Mouse (Mus musculus) left cerebral cortex, postnatal 10 days (tissue): Measurements from ENCODE around the gene Slc23a3. TPM values are rescaled to one million over a fixed set of nuclear protein-coding genes. Genes with fewer than 3 reads are reported as not detected.

Experiments used
- DNase-seq, 2 experiments: peaks; one replicate each; pipeline ENCODE4 v3.0.0; 2021 to 2022; ENCODE audit warnings: low spot score in 2 of 2, mixed read lengths in 1 of 2; ENCODE audit errors: extremely low spot score in 1 of 2
- intact Hi-C: fragments of 180-260 bp; cut with DNase I; formaldehyde crosslinking; loops from one replicate; pipeline ENCODE4 v1.15.1; 2025
- total RNA-seq, 2 experiments: library from RNA; stranded (reverse); gene quantifications; 2 replicates each; pipeline ENCODE4 v1.2.3; 2021

The Slc23a3 gene
- under 1 TPM in 1 of 2 experiments, not detected in 1; 0.21 TPM for total RNA-seq

DNA sequence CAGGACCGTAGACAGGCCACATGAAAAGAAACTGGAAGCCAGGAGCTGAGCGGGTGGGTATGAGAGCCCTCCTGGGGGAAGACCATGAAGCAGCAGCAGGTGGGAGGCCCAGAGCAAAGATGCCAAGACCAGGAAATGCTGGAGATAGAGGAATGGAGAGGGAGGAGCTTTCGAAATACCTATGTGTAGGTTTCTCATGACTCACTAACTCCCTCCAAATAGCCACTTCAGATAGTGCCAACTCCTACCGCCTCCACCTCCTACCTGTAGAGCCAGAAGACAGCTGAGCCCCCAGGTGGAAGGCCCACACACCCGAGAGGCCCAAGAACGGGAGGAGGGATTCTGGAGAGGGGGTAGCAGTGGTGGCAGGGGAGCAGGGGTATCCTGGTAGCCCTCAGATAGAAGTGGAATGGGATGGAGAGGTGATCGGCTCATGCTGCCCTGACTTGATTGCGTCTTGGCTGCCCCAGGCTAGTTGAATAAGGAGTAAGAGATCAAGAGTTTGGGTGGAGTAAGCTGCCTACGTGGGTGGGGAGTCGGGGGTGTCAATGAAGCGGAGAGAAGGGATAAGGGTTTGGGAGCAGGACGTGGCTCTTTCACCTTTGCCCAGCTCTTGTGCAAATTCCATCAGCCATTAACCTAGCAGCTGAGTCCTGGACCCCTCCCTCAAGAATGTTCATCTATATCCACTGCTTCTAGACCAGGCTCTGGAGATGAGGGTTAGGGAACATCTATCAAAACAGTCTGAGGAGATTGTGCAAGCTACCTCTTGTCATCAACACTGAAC lies at the start of gene Slc23a3:
TSS of gene Slc23a3 (minus strand) at position 470 of the 787 bp plus-strand sequence.
- DNase-seq, result no peak
- intact Hi-C loops, result no loop called here

DNA sequence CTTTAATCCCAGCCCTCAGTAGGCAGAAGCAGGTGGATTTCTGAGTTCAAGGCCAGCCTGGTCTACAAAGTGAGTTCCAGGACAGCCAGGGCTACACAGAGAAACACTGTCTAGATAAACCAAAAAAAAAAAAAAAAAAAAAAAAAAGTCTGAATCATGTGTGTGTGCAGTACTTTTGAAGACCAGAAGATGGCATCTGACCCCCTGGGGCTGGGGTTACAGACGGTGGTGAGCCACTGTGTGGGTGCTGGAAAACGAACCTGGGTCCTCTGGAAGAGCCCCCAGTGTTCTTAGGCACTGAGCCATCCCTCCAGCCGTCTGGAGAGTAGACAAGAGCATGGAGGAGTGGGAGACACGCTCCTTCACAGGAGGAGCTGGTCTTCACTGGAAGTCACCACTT lies 48.5 kb upstream of the Slc23a3 start:
- intact Hi-C loops, result no loop called here
- DNase-seq, result peak in 1 of 2 experiments; percentile 40

DNA sequence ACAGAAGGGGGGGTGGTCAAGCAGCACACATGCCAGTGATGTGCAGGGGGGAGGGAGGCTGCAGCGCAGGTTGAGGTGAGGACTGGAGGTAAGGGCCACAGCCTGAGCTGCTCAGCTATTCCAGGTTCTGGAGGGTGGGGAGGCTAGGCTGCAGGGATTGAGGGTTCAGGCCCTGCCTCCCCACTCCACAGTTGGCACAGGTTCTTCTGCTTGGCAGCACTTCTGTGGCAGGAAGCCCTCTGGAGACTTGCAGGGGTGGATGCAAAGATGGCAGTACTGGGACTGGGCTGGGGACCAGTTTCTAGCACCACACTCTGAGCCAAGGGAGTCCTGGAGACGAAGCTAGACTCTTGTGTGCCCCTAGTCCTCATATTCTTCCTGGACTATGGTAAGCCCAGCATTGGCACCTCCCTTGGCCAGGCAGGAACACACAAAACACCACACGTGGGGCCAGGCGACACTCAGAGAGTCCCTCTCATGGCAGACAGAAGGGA lies 47.7 kb upstream of the Slc23a3 start:
- intact Hi-C loops, result no loop called here
- no peak for DNase-seq

DNA sequence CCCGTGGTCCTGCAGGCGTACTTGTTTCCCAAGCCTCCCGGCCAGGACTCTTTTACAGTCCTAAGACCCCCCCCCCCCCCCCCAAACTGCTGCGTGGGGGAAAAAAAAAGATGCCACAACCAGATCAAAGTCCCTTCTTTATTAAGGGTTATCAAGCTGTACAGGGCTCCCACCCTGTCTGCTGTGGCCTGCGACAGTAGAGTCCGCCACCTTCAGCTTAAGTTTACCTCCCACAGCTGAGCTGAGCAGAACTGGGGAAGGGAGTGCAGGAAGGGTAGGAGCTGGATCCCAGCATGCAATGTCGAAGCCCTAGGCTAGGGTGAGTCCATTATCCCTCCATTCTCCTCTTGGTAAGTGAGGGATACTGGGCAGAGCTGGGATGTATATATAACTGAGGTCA lies 47.1 kb upstream of the Slc23a3 start:
- no peak for DNase-seq

DNA sequence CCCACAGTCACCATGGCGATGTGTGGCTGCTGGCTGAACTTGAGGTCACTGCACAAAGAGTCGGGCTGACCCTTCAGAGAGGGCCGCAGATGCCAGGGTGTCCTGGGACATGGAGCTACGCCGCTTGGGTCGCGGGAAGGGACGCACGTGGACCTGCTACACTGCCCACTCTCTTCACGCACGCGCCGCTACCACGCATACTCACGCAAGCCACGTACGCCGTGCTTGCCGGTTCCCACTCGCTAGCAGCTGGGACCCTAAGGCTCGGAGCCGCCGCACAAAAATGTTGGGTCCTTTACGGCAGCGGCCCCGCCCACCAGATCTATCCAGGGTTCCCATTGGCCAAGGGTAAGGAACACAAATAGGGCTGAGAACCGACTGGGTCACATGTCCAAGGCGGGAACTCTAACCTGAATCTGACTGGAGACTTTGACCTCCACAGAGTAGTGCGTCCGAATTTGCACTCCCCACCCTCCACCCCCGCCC lies 46.5 kb upstream of the Slc23a3 start, which contains the start of gene Abcb6:
TSS of gene Abcb6 (minus strand) at position 288 of the 486 bp plus-strand sequence.
- peak; percentile 95 for DNase-seq
- intact Hi-C loops, result no loop called here

More for the DNA sequence above, 47.1 kb upstream of the Slc23a3 start:
- intact Hi-C loops, result no loop called here

DNA sequence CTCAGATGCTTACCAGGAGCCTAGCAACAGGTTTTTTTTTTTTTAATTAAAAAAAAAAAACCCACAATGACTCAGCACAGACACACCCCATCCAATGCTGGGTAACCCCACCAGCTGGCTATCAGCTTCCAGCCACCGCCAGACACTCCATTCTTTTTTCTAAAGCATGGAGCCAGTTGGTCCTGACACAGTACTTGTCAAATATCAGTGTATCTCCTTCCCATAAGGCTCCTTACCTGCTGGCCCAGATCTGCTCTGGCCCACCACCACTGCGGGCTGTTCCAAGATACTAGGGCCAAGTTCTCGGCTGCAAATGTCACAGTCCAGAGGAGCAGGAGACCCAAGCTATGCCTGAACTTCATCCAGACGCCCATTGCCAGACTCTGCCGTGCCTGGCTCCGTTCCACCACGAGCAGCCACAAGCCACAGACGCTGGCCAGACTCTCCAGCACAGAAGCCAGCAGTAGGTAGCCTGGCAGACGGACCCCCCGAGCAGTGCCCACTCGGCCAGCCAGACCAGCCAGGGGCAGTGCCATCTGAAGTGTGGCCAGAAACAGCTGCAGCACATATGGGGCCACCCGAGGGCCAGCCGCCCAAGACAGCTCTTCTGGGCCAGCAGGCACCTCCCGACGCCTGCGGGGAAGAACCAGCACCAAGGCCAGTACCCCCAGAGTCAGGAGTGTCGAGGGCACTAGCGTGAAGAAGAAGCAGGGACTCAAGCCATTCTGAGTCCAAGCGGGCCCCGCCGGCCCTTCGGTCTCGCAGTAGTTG lies 45.8 kb upstream of the Slc23a3 start:
- intact Hi-C loops, result no loop called here
- peak; percentile 54 to 65 for DNase-seq

DNA sequence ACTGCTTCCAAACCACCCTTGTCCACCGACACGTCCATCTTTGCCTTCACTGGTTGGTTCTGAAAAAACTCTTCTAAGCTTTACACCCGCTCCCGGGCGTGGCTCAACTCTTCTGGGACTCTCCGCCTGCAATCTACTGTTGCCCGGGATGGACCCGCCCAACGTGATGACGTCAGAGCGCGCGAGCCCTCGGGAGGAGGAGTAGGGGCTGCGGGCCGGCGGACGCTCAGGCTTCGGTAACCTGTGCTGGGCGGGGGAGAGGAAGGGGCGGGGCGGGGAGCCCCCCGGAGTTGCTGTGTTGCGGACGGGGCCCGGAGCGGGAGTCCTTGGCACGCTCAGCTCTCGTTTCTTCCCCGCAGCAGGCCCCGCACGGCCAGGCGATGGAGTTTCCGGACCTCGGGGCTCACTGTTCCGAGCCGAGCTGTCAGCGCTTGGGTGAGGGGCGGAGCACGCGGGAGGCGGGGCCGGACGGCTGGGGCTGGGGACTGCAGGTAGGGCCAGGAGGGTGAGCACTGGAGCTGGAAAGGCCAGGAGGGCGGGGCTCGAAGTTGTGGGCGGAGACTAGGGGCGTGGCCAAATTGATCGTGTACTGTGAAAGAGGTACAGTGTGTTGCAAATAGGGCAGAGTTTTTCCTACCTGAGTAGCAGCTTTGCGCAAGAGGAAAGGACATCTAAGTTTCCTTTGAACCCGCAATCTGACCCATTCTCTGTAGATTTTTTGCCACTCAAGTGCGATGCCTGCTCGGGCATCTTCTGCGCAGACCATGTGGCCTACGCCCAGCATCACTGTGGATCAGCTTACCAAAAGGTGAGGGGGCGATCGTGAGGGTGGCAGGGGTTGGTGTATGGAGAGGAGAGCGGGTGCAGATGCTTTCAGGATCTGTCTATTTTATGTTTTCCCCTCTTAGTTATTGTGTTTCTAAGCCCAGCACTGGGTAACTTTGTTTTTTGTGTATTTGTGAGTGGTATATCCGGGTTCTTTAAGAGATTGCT lies 35.1 kb upstream of the Slc23a3 start, which contains the start of gene Zfand2b:
TSS of gene Zfand2b (plus strand) at position 175 of the 993 bp plus-strand sequence.
- DNase-seq, result peak; percentile 93 to 98
- intact Hi-C loops, result no loop called here

DNA sequence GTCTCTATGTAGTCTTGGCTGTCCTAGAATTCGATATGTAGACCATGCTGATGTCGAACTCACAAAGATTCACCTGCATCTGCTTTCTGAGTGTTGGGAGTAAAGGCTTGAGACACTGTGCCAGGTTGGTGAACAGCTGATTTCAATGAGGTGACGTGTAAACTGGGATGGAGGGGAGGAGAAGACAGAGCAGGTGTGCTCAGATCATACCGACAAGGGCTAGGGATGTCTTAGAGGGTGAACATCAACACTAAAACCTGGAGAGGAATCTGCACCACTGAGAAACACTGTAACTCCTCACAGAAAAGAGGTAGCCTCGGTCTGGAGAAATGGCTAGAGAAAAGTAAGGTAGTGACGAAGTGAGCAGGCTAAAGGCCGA lies 34.4 kb upstream of the Slc23a3 start:
- intact Hi-C loops, result no loop called here
- DNase-seq, result no peak

DNA sequence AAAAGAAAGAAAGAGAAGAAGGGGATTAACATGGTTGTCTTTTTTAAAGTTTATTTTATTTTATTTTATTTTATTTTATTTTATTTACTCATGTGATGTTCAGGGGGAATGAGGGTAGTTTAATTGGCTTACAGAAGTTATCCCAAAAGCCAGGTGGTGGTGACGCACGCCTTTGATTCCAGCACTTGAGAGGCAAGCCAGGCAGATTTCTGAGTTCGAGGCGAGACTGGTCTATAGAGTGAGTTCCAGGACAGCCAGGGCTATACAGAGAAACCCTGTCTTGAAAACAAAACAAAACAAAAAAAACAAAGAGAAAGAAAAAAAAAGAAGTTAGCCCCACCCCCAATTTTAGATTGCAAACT lies 26.5 kb upstream of the Slc23a3 start:
- DNase-seq, result no peak
- intact Hi-C loops, result no loop called here

DNA sequence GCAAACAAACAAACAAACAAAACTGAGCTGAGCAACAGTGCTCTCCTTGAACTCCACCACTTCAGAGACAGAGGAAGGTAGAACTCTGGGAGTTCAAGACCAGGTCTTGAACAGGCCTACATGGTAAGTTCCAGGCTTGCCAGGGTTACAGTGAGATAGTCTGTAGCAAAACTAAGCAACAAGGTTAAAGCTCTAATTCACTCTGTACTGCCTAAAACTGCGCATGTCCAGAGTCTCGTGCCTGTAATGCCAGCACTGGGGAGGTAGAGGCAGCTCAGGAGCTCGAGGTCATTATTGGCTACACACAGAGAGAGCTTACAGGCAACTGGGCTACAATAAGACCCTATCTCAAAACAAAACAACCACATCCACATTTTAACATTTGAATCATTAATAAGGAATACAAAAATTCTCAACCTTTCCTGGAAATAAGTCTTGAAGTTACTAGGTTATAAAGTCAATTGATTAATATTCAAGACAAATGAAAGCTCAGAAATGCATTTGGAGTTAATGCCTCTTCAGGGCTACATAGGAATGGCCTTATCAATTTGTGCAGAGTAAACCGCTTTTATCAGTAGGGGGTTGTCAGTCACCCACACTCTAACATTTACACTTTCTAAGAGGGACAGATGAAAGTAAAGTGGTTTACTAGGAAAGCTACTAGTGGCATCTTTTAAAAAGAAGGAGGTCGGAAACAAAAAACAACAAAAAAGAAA lies 26.0 kb upstream of the Slc23a3 start:
- no peak for DNase-seq
- intact Hi-C loops, result no loop called here

DNA sequence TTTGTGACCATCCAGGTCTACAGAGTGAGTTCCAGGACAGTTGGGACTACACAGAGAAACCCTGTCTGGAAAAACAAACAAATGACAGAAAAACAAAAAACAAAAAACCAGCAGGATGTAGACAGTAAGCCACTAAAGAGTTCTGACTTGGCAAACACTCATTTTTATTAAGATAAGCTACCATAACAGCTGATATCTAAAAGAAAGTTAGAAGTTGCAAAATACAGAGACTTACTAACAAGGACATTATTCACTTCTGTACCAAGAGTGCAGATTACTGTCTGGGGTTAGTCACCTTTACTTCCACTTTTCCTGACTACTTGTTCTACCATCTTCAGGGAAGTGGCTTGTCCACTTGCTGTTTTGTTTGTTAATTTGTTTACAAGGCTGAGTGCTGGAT lies 25.3 kb upstream of the Slc23a3 start:
- no peak for DNase-seq
- intact Hi-C loops, result no loop called here

DNA sequence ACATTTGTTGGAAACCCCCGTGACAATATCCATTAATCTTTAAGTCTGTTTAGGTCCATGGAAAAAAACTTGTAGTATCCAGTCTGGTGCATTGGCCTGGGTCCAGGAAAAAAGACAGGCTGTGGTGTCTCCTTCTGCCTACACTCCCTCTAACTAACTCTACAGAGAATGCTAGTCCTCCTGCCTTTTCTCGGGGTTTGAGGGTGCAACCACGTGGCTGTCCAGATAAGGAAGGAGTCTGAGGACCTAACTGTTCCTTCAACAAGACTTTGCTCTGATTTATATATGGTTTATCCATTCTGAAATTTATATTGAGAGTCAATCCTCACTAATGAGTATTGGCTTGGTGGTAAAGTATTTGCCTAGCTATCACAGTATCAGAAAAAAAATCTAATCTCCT lies 22.1 kb upstream of the Slc23a3 start:
- DNase-seq, result no peak
- intact Hi-C loops, result no loop called here

DNA sequence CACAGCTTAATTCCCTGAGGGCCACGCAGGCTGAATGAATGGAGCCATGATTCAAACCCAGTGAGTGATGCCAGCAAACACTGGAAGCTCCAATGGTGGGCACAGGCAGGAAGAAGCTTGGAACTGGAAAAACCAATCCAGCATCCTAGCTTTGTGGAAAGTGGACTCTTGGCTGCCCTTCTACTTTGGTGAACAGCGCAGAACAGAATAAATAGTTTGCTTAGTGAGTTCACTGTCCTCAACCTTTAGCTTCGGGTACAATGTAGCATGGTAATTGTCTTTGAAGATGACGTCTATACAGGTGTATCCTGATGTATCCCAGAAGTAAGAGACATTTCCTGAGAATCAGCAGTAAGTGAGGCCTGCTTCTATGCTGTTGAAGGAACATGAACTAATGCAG lies 15.0 kb upstream of the Slc23a3 start:
- intact Hi-C loops, result no loop called here
- DNase-seq, result no peak

DNA sequence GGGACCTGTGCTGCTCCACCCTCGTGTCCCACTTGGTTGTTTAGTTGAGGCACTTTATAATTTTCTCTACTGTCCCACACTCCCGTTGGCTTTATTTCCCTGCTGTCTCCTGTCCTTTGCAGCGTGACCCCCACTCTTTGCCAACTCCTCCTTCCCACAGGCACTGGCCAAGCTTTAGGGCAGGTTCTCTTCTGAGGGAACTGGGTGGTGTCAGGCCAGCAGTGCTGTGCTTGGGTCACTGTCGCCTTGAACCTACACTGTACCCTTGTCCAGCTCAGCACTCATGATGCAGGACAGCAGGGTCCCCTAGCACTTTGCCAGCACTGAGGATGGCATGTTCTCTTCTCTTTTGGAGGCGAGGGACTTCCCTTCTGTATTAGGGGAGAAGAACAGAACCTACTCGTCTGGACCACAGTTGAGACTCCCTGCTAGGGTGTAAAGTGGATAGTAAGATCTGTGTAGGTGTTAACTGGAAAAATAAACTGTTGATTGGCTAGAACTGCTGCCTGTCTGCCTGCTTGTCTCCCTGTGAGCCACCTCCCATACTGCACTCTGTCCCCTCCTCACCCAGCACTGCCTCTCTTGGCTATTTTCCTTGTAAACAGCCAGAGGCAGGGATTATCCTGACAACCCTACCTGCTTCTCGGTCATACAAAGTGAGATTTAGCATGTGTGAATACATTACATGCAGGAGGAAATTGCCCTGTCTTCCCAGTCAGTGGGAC lies 13.9 kb upstream of the Slc23a3 start:
- no peak for DNase-seq
- intact Hi-C loops, result no loop called here

DNA sequence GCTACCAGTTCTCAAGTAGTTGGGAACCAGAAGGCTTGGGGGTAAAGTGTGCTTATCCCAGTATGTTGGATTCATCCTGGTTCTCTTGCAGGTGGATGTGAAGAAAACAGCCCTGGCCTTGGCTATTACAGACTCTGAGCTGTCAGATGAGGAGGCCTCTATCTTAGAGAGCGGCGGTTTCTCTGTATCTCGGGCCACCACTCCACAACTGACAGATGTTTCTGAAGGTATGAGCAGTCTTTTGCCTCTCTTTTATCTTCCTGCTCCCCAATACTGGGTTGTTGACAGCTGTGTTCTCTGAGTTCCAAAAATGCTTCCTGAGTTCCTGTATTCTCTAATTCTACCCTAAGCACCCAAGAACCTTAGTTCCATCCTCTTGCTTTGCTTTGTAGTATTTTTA lies 11.9 kb upstream of the Slc23a3 start:
- intact Hi-C loops, result no loop called here
- DNase-seq, result no peak

DNA sequence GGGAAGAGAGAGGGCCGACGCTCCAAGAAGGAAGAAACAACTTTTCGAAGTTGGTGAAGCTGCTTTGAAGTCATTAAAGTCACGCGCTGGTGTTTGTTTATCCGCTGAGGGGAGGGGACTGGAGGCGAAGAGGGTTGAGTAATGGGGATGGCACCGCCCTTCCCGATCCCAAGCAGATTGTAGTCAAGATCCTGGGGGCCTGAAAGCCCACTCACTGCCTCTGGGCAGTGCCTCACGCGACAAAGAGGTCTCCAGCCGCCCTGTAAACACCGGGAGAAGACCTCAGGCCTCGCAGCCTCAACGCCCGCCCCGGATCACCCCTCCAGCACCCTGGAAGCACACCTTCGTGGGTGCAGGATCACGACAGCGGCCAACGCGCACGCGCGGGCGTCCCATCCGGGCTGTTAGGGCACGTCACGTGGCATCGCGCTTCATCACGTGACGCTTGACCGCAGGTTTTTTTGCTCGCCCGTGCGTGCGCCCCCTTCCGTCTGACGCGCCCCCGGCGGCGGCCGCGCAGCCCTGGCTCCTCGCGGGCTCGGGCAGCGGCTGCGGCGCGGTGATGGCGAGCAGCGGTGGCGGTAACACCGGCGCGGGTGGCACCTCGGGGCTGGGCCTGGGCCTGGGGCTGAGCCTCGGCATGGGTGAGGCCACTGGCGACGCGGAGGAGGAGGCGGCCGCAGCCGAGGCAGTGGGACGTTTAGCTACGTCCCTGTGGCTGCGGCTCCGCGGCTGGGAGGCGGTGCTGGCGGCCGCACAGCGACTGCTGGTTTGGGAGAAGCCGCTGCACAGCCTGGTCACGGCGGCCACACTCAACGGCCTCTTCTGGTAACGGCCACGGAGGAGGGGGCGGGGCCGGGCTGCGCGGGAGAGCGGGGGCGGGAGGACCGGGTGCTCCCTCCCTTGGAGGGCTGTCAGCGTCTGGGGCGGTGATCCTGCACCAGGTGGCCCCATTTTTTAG lies 8.9 kb upstream of the Slc23a3 start, which contains the start of the genes Cnppd1 and Retreg2:
TSS of gene Cnppd1 (minus strand) at position 411 of the 961 bp plus-strand sequence.
TSS of gene Retreg2 (plus strand) at position 478 of the 961 bp plus-strand sequence.
- DNase-seq, result peak; percentile 93 to 98
- intact Hi-C loops, result no loop called here
